Mouse (Mus musculus): ENCODE measurements around the gene Myt1l.

The Myt1l gene

DNA sequence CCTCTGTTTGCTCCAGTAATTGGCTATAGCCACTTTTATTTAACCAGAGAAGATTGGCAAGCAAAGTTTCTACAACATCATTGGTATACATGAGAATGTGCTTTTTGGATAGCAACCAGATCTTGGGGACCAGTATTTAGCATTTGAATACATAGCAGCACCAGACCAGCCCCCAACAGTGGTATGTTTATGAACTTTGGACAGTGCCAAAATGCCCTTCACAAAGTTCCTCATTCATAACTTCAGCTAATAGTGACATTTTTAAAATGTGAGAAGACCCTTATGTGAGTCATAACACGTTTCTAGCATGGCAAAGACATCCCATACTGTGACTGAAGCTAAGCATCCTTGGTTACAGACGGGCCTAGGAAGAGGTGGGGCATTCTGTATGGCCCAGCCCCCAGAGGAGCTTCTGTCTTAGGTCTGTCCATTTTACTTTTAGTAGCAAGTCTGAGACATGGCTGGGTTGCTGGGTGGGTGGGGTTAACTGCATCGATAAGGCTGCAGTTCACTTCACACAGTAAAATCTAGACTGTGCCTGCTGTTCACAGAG, 369.4 kb downstream of the Myt1l start:
- no peak for DNase-seq (ENCODE audit: low spot score in 2 of 2)

- no peak for DNase-seq (ENCODE audit: low spot score in 2 of 2)
Observed at GRCm38 (mm10) chr12:29904101-29904874, 376.1 kb downstream of the Myt1l start.

- peak; percentile 36 to 51 for DNase-seq (ENCODE audit: low spot score in 2 of 2)
Observed at GRCm38 (mm10) chr12:29907056-29907455, 378.9 kb downstream of the Myt1l start.

DNA sequence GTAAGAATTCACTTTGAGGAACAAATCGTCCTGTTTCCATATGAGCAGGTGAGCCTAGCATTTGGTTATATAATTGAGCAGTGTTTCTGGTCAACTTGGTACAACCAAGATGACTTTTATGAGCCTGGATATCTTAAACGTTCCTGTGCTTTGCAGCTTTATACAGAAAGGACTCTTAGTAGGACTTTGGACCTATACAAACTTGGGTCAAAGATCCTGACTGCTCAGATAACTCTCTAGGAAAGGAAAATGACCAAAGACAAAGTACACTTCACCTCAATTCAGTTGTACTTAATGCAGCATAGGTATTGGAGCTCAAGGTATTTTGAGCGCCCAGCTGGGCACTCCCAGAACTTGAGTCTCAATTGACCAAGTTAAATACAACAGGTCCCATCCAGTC, 388.0 kb downstream of the Myt1l start:
- no peak for DNase-seq (ENCODE audit: low spot score in 2 of 2)

- no peak for DNase-seq (ENCODE audit: low spot score in 2 of 2)
Observed at GRCm38 (mm10) chr12:29916807-29917206, 388.6 kb downstream of the Myt1l start.

- no peak for DNase-seq (ENCODE audit: low spot score in 2 of 2)
Observed at GRCm38 (mm10) chr12:29920298-29920697, 392.1 kb downstream of the Myt1l start.

GRCm38 (mm10) chr12:29921481-29921880, 393.3 kb downstream of the Myt1l start:
- no peak for DNase-seq (ENCODE audit: low spot score in 2 of 2)

- peak; percentile 47 to 73 for DNase-seq (ENCODE audit: low spot score in 2 of 2)
Observed at GRCm38 (mm10) chr12:29926896-29927295, 398.7 kb downstream of the Myt1l start.

DNA sequence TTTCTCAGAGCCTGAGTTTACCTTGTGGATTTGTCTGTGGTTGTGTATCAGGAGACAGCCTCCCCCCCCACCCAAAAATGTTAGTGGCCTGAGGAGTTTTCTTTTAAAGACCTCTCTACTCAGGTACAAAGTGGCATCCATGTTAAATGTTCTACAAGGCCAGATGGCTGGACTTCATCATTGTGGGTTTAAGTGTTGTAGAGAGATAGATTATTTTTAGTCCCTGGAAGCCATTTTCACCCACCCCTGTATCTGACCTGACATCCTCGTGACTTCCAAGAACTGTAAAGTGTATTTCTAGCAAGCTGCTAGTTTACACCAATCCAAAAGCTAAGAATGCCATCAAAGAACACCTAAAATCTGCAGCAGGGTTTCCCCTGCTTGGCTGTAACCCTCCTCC, 402.4 kb downstream of the Myt1l start:
- no peak for DNase-seq (ENCODE audit: low spot score in 2 of 2)

- no peak for DNase-seq (ENCODE audit: low spot score in 2 of 2)
Observed at GRCm38 (mm10) chr12:29932951-29933350, 404.8 kb downstream of the Myt1l start.

DNA sequence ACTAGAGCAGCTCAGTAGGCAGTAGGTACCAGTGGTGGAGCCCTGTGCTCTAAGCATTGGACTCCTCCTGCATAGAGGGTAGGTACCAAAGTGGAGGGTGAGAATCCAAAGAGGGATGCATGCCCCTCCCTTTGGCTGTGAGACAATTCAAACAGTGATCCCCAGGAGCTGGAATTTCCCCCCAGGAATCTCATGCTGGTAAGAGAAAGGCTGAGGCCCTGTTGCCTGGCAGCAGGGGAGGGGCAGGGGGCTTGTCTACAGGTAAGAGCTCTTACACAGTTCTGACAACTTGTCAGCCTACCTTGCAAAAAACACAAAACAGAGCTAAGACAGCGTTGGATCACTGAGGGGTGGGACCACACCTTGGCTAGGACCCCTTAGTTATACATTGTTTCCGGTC, 405.3 kb downstream of the Myt1l start:
- no peak for DNase-seq (ENCODE audit: low spot score in 2 of 2)

- DNase-seq (ENCODE audit: low spot score in 2 of 2) = no peak
Observed at GRCm38 (mm10) chr12:29934120-29934581, 406.0 kb downstream of the Myt1l start.

DNA sequence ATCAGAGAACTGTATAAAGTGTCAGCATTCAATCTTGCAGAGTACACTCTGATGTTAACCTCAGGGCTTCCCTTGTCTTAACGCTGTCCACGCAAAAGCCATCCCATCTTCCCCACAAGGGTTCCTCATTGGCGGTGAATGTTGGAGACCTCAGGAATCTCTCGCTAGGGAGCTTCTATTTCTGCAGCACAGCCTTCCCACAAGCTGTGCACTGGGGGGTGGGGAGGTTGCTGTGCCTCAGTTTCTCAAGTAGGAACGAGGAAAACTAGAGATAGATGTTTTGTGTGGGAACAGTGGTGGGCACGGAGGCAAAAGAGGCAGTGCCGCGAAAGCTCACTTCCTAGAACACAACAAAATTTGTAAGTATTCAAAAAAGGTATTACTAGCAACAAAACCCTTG, 409.1 kb downstream of the Myt1l start, which contains the start of gene Pxdn:
TSS of gene Pxdn (plus strand) at position 301 of the 400 bp plus-strand sequence.
- no peak for DNase-seq (ENCODE audit: low spot score in 2 of 2)

- DNase-seq (ENCODE audit: low spot score in 2 of 2) = peak; percentile 35 to 66
Observed at GRCm38 (mm10) chr12:29937851-29938375, 409.7 kb downstream of the Myt1l start.

DNA sequence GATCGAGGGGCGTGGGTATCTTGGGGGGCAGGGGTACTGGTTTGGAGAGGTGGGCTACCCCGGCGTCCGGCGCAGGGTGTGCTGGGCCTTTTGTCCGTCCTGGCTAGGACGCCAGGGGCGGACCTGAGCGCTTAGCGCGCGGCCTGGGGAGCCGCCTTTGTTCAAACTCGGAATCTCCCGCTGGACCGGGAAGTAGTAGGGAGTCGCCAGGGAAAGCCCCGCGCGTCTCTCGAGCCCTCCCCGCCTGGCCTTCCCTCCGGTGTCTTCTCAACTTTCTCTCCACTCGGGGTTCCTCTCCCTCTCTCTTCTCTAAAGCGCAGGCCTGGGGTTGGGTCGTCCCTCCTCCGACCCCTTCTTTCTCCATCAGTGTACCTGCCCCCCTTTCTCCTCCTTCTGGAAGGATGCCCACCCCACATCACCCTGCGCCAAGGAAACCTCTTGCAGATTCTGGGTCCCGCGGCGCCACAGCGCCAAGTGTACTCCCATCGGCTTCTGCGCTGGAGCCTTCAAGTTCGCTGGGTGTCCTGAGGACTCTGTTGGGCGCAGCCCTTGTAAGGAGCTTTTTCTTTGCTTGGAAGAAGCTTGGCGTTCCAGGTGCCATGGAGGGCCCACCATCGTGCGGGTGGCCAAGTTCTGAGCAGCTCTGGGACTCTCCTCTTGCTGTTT, 410.3 kb downstream of the Myt1l start:
- DNase-seq (ENCODE audit: low spot score in 2 of 2) = peak; percentile 30 to 49

DNA sequence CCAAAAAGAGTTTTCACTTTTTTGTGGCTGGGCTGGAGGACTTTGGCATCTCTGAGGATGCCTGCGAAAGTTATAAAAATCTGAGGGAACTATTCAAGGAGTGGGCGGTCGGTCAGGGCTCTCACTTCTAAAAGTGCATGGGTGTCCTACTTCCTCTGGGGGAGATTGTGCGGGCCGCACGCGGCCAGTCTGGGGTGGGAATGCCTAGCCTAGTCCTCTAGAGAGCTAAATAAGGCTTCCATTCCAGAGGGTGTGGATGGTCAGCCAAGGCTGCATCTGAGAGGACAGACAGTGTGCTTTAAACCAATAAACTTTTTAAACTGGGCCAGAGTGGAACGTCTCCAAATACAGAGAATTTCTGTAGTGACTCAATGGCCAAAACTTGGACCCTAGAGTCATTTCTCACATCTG, 411.1 kb downstream of the Myt1l start:
- DNase-seq (ENCODE audit: low spot score in 2 of 2) = no peak

GRCm38 (mm10) chr12:29942435-29942834, 414.3 kb downstream of the Myt1l start:
- no peak for DNase-seq (ENCODE audit: low spot score in 2 of 2)

DNA sequence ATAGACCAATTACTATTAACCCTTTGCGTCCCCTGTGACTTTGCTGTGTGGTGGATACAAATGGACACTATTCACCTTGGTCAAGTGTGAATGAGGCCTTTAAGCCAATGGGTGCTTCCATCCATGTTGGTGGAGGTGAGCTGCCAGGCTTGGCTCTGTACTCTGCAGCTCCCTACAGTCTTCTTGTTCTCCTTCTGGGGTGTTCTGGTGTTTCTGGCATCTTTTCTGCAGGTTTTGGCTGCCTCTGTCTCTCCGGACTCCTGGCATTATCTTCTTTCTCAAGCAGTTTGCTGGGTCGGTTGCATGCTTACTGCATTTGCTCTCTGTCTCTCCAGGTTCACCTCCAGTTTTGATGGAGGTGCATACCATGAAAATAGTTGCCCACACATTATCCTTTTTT, 416.5 kb downstream of the Myt1l start:
- DNase-seq (ENCODE audit: low spot score in 2 of 2) = no peak

GRCm38 (mm10) chr12:29945182-29945743, 417.1 kb downstream of the Myt1l start:
- DNase-seq (ENCODE audit: low spot score in 2 of 2) = no peak

GRCm38 (mm10) chr12:29951043-29951442, 422.9 kb downstream of the Myt1l start:
- no peak for DNase-seq (ENCODE audit: low spot score in 2 of 2)

- no peak for DNase-seq (ENCODE audit: low spot score in 2 of 2)
Observed at GRCm38 (mm10) chr12:29951485-29951884, 423.3 kb downstream of the Myt1l start.

- DNase-seq (ENCODE audit: low spot score in 2 of 2) = no peak
Observed at GRCm38 (mm10) chr12:29952102-29952501, 423.9 kb downstream of the Myt1l start.
